Mouse (Mus musculus): Measurements from ENCODE around the gene Wwox. TPM values are rescaled to one million over a fixed set of nuclear protein-coding genes. Genes with fewer than 3 reads are reported as not detected.

The Wwox gene
- polyA plus RNA-seq, 1 experiment from 2014 or later, result 11.6 TPM

DNA sequence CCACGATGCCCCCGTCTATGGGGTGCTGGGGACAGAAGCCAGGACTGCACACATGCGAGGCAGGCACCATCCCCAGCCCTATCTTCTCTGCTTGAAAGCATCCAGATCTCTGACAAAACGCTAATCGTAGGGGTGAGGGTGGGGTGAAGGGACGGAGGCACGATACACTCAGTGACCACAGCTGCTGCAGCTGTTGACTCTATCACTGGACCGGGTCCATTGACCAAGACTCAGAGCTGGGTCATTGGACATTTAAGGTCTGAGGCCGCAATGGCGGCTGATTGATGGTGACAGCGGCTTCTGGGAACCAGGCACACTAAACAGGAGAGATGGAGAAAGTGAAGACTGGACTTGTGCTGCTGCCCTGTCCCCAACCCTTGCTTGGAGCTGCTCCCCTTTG is 768.0 kb downstream of the Wwox start:
- no peak for TF ChIP-seq CTCF (IDR thresholded peaks at IDR 0.05)
- no peak for TF ChIP-seq EP300 (IDR thresholded peaks at IDR 0.05)
- Histone ChIP-seq H3K36me3 (ENCODE audit: insufficient read depth, low read length) (no peaks in the 10 kb centered on the region), H3K9me3 (ENCODE audit: low read length) (no peaks in the 10 kb centered on the region), H3K9ac (replicated peaks; ENCODE audit: low read depth) (no peak overlapping the region), H3K4me3 (ENCODE audit: low read depth, low read length) (no peak overlapping the region), H3K4me1 (ENCODE audit: insufficient read depth, low read depth, low read length) (no peaks in the 10 kb centered on the region; the same call in 1 of the 2 replicates), H3K27me3 (replicated peaks; ENCODE audit: insufficient read depth, low read length) (no peaks in the 10 kb centered on the region), H3K4me2 (replicated peaks; ENCODE audit: low read depth, low read length) (no peak overlapping the region), H3K27ac (ENCODE audit: low read length) (no peak overlapping the region)
- DNase-seq (ENCODE audit: low spot score) (no peak), ATAC-seq (no peak)
- 90% methylated on average over 11 of the region's 11 CpGs for WGBS

- Histone ChIP-seq H3K4me2 (replicated peaks; ENCODE audit: low read depth, low read length) (no peak overlapping the region), H3K9ac (replicated peaks; ENCODE audit: low read depth) (no peak overlapping the region), H3K27ac (ENCODE audit: low read length) (no peak overlapping the region)
Observed at GRCm38 (mm10) chr8:115208415-115209192, 769.1 kb downstream of the Wwox start.

DNA sequence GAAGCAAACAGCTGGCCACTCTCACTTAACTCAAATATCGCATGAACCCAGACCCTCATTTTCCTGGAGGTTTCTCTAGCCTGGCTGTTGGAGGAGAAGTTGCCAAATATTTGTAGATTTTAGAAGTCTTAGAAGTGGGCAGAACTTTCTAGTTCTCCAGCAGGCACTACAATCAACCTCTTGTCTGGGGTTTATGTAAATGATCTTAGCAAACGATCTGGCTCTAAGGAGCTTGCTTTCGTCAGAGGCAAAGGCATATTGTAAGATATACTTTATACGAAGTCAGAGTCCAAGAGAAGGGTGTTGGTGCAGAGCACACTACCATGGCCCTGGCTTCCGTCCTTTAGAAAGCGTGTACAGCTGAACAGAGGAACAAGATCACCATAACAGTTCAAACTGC is 770.6 kb downstream of the Wwox start:
- H3K4me1 ChIP-seq (ENCODE audit: insufficient read depth, low read depth, low read length), result no peaks in the 10 kb centered on the region; the same call in 1 of the 2 replicates
- H3K4me3 ChIP-seq (ENCODE audit: low read depth, low read length), result no peak overlapping the region
- peak; percentile 55 for DNase-seq (ENCODE audit: low spot score)
- peak; percentile 62 for ATAC-seq
- H3K4me2 ChIP-seq (replicated peaks; ENCODE audit: low read depth, low read length), result no peak overlapping the region
- no peaks in the 10 kb centered on the region for H3K36me3 ChIP-seq (ENCODE audit: insufficient read depth, low read length)
- no peak overlapping the region for H3K27ac ChIP-seq (ENCODE audit: low read length)
- TF ChIP-seq CTCF (IDR thresholded peaks at IDR 0.05), result no peak
- no peak for TF ChIP-seq EP300 (IDR thresholded peaks at IDR 0.05)
- WGBS, result 39% methylated on average over 6 of the region's 6 CpGs
- H3K9ac ChIP-seq (replicated peaks; ENCODE audit: low read depth), result no peak overlapping the region
- no peaks in the 10 kb centered on the region for H3K9me3 ChIP-seq (ENCODE audit: low read length)
- H3K27me3 ChIP-seq (replicated peaks; ENCODE audit: insufficient read depth, low read length), result no peaks in the 10 kb centered on the region

More at GRCm38 (mm10) chr8:115208415-115209192, 769.1 kb downstream of the Wwox start:
- Histone ChIP-seq H3K9me3 (ENCODE audit: low read length) (no peaks in the 10 kb centered on the region), H3K4me1 (ENCODE audit: insufficient read depth, low read depth, low read length) (no peaks in the 10 kb centered on the region; the same call in 1 of the 2 replicates), H3K36me3 (ENCODE audit: insufficient read depth, low read length) (no peaks in the 10 kb centered on the region), H3K4me3 (ENCODE audit: low read depth, low read length) (no peak overlapping the region), H3K27me3 (replicated peaks; ENCODE audit: insufficient read depth, low read length) (no peaks in the 10 kb centered on the region)
- DNase-seq (ENCODE audit: low spot score) (no peak), ATAC-seq (no peak)
- 38% methylated on average over 15 of the region's 15 CpGs for WGBS
- TF ChIP-seq CTCF (IDR thresholded peaks at IDR 0.05), result no peak
- no peak for TF ChIP-seq EP300 (IDR thresholded peaks at IDR 0.05)

GRCm38 (mm10) chr8:115213126-115213525 is 773.7 kb downstream of the Wwox start:
- no peak for ATAC-seq
- no peak for DNase-seq (ENCODE audit: low spot score)
- H3K27me3 ChIP-seq (replicated peaks; ENCODE audit: insufficient read depth, low read length), result no peaks in the 10 kb centered on the region
- H3K36me3 ChIP-seq (ENCODE audit: insufficient read depth, low read length), result no peaks in the 10 kb centered on the region
- H3K4me3 ChIP-seq (ENCODE audit: low read depth, low read length), result no peak overlapping the region
- H3K4me2 ChIP-seq (replicated peaks; ENCODE audit: low read depth, low read length), result no peak overlapping the region
- no peak for TF ChIP-seq CTCF (IDR thresholded peaks at IDR 0.05)
- TF ChIP-seq EP300 (IDR thresholded peaks at IDR 0.05), result no peak
- no peaks in the 10 kb centered on the region for H3K9me3 ChIP-seq (ENCODE audit: low read length)
- no peak overlapping the region for H3K9ac ChIP-seq (replicated peaks; ENCODE audit: low read depth)
- peaks cover 3% of the 10 kb centered on the region; the same call in 1 of the 2 replicates for H3K4me1 ChIP-seq (ENCODE audit: insufficient read depth, low read depth, low read length)
- no peak overlapping the region for H3K27ac ChIP-seq (ENCODE audit: low read length)
- 72% methylated on average over 4 of the region's 4 CpGs for WGBS

GRCm38 (mm10) chr8:115214870-115215269 is 775.4 kb downstream of the Wwox start:
- no peak for ATAC-seq
- Histone ChIP-seq H3K4me1 (ENCODE audit: insufficient read depth, low read depth, low read length) (peaks cover 3% of the 10 kb centered on the region; the same call in 1 of the 2 replicates), H3K9me3 (ENCODE audit: low read length) (no peaks in the 10 kb centered on the region), H3K4me2 (replicated peaks; ENCODE audit: low read depth, low read length) (no peak overlapping the region), H3K27ac (ENCODE audit: low read length) (no peak overlapping the region), H3K36me3 (ENCODE audit: insufficient read depth, low read length) (no peaks in the 10 kb centered on the region), H3K4me3 (ENCODE audit: low read depth, low read length) (no peak overlapping the region), H3K27me3 (replicated peaks; ENCODE audit: insufficient read depth, low read length) (no peaks in the 10 kb centered on the region), H3K9ac (replicated peaks; ENCODE audit: low read depth) (no peak overlapping the region)
- TF ChIP-seq EP300 (IDR thresholded peaks at IDR 0.05) (no peak), CTCF (IDR thresholded peaks at IDR 0.05) (no peak)
- DNase-seq (ENCODE audit: low spot score), result no peak
- WGBS, result 60% methylated on average over 17 of the region's 17 CpGs

- ATAC-seq, result no peak
- Histone ChIP-seq H3K4me2 (replicated peaks; ENCODE audit: low read depth, low read length) (no peak overlapping the region), H3K27me3 (replicated peaks; ENCODE audit: insufficient read depth, low read length) (no peaks in the 10 kb centered on the region), H3K36me3 (ENCODE audit: insufficient read depth, low read length) (no peaks in the 10 kb centered on the region), H3K4me3 (ENCODE audit: low read depth, low read length) (no peak overlapping the region), H3K9ac (replicated peaks; ENCODE audit: low read depth) (no peak overlapping the region), H3K27ac (ENCODE audit: low read length) (no peak overlapping the region), H3K4me1 (ENCODE audit: insufficient read depth, low read depth, low read length) (peaks cover 3% of the 10 kb centered on the region; the same call in 1 of the 2 replicates), H3K9me3 (ENCODE audit: low read length) (no peaks in the 10 kb centered on the region)
- no peak for TF ChIP-seq EP300 (IDR thresholded peaks at IDR 0.05)
- peak; percentile 23 for DNase-seq (ENCODE audit: low spot score)
- 30% methylated on average over 3 of the region's 3 CpGs for WGBS
Observed at GRCm38 (mm10) chr8:115216801-115217200, 777.3 kb downstream of the Wwox start.

All from lung, postnatal 0 days (tissue).